Mouse (Mus musculus): ENCODE measurements at regions not wholly inside any gene's neighbourhood (a gene's known extent, or its start where the extent isn't known, plus 50 kb on each side); places are given as distances from the start of the nearest gene placed in this dataset.

GRCm38 (mm10) chr16:50519610-50520009, 71.3 kb downstream of the Ccdc54 start:
- no peak for TF ChIP-seq CTCF (IDR thresholded peaks at IDR 0.05; ENCODE audit: low read depth)
- no peaks in the 10 kb centered on the region for H3K4me1 ChIP-seq (ENCODE audit: insufficient read depth)
- no peak for ATAC-seq (ENCODE audit: insufficient read depth)
- H3K9me3 ChIP-seq (ENCODE audit: low read depth, low read length): no peaks in the 10 kb centered on the region
- no peak overlapping the region for H3K27ac ChIP-seq (ENCODE audit: low read depth)
- no peaks in the 10 kb centered on the region for H3K27me3 ChIP-seq (ENCODE audit: insufficient read depth, low read length)
- no peak overlapping the region for H3K9ac ChIP-seq
- no peak overlapping the region for H3K4me3 ChIP-seq (ENCODE audit: low read depth, low read length)
- H3K4me2 ChIP-seq: peak overlapping the region; percentile 15; the same call in 1 of the 2 replicates
- no peaks in the 10 kb centered on the region for H3K36me3 ChIP-seq (ENCODE audit: insufficient read depth)
- no peak for DNase-seq
- WGBS: 34% methylated on average over 10 of the region's 10 CpGs

- 52% methylated on average over 11 of the region's 11 CpGs for WGBS
Observed at GRCm38 (mm10) chr16:50516579-50516978, 74.4 kb downstream of the Ccdc54 start.

GRCm38 (mm10) chr16:50515039-50515438, 75.9 kb downstream of the Ccdc54 start:
- no peak overlapping the region for H3K4me3 ChIP-seq (ENCODE audit: low read depth, low read length)
- DNase-seq: no peak
- no peak for TF ChIP-seq CTCF (IDR thresholded peaks at IDR 0.05; ENCODE audit: low read depth)
- no peak overlapping the region for H3K4me2 ChIP-seq
- 88% methylated on average over 8 of the region's 8 CpGs for WGBS
- no peak overlapping the region for H3K27ac ChIP-seq (ENCODE audit: low read depth)
- H3K27me3 ChIP-seq (ENCODE audit: insufficient read depth, low read length): no peaks in the 10 kb centered on the region
- H3K4me1 ChIP-seq (ENCODE audit: insufficient read depth): no peaks in the 10 kb centered on the region
- H3K36me3 ChIP-seq (ENCODE audit: insufficient read depth): no peaks in the 10 kb centered on the region
- H3K9ac ChIP-seq: no peak overlapping the region
- no peaks in the 10 kb centered on the region for H3K9me3 ChIP-seq (ENCODE audit: low read depth, low read length)
- ATAC-seq (ENCODE audit: insufficient read depth): no peak

More at GRCm38 (mm10) chr16:50516579-50516978, 74.4 kb downstream of the Ccdc54 start:
- DNase-seq: no peak
- H3K36me3 ChIP-seq (ENCODE audit: insufficient read depth): no peaks in the 10 kb centered on the region
- H3K9me3 ChIP-seq (ENCODE audit: low read depth, low read length): no peaks in the 10 kb centered on the region
- no peaks in the 10 kb centered on the region for H3K4me1 ChIP-seq (ENCODE audit: insufficient read depth)
- H3K9ac ChIP-seq: no peak overlapping the region
- H3K27ac ChIP-seq (ENCODE audit: low read depth): no peak overlapping the region
- no peaks in the 10 kb centered on the region for H3K27me3 ChIP-seq (ENCODE audit: insufficient read depth, low read length)
- no peak overlapping the region for H3K4me3 ChIP-seq (ENCODE audit: low read depth, low read length)
- TF ChIP-seq CTCF (IDR thresholded peaks at IDR 0.05; ENCODE audit: low read depth): no peak
- no peak for ATAC-seq (ENCODE audit: insufficient read depth)
- no peak overlapping the region for H3K4me2 ChIP-seq

GRCm38 (mm10) chr16:50512080-50512479, 78.9 kb downstream of the Ccdc54 start:
- Histone ChIP-seq H3K9me3 (ENCODE audit: low read depth, low read length) (no peaks in the 10 kb centered on the region), H3K4me2 (no peak overlapping the region), H3K27ac (ENCODE audit: low read depth) (no peak overlapping the region), H3K36me3 (ENCODE audit: insufficient read depth) (no peaks in the 10 kb centered on the region), H3K27me3 (ENCODE audit: insufficient read depth, low read length) (no peaks in the 10 kb centered on the region), H3K4me1 (ENCODE audit: insufficient read depth) (no peaks in the 10 kb centered on the region), H3K9ac (no peak overlapping the region), H3K4me3 (ENCODE audit: low read depth, low read length) (no peak overlapping the region)
- no peak for DNase-seq
- no peak for TF ChIP-seq CTCF (IDR thresholded peaks at IDR 0.05; ENCODE audit: low read depth)
- WGBS: 34% methylated on average over 3 of the region's 3 CpGs
- no peak for ATAC-seq (ENCODE audit: insufficient read depth)

GRCm38 (mm10) chr16:50509529-50509895, 77.3 kb upstream of the Bbx start:
- H3K4me3 ChIP-seq (ENCODE audit: low read depth, low read length): no peak overlapping the region
- 55% methylated on average over 4 of the region's 4 CpGs for WGBS
- DNase-seq (no peak), ATAC-seq (ENCODE audit: insufficient read depth) (no peak)
- H3K9ac ChIP-seq: no peak overlapping the region
- no peak overlapping the region for H3K27ac ChIP-seq (ENCODE audit: low read depth)
- H3K36me3 ChIP-seq (ENCODE audit: insufficient read depth): no peaks in the 10 kb centered on the region
- no peak overlapping the region for H3K4me2 ChIP-seq
- TF ChIP-seq CTCF (IDR thresholded peaks at IDR 0.05; ENCODE audit: low read depth): no peak
- H3K9me3 ChIP-seq (ENCODE audit: low read depth, low read length): no peaks in the 10 kb centered on the region
- no peaks in the 10 kb centered on the region for H3K4me1 ChIP-seq (ENCODE audit: insufficient read depth)
- H3K27me3 ChIP-seq (ENCODE audit: insufficient read depth, low read length): no peaks in the 10 kb centered on the region

GRCm38 (mm10) chr16:50508673-50509528, 76.7 kb upstream of the Bbx start:
- H3K4me2 ChIP-seq: no peak overlapping the region
- WGBS: 65% methylated on average over 14 of the region's 14 CpGs
- no peaks in the 10 kb centered on the region for H3K27me3 ChIP-seq (ENCODE audit: insufficient read depth, low read length)
- DNase-seq: no peak
- no peak for ATAC-seq (ENCODE audit: insufficient read depth)
- no peak overlapping the region for H3K9ac ChIP-seq
- no peaks in the 10 kb centered on the region for H3K36me3 ChIP-seq (ENCODE audit: insufficient read depth)
- H3K4me3 ChIP-seq (ENCODE audit: low read depth, low read length): no peak overlapping the region
- no peak overlapping the region for H3K27ac ChIP-seq (ENCODE audit: low read depth)
- H3K4me1 ChIP-seq (ENCODE audit: insufficient read depth): no peaks in the 10 kb centered on the region
- no peaks in the 10 kb centered on the region for H3K9me3 ChIP-seq (ENCODE audit: low read depth, low read length)
- TF ChIP-seq CTCF (IDR thresholded peaks at IDR 0.05; ENCODE audit: low read depth): no peak

GRCm38 (mm10) chr16:50504619-50505018, 72.4 kb upstream of the Bbx start:
- Histone ChIP-seq H3K4me1 (ENCODE audit: insufficient read depth) (no peaks in the 10 kb centered on the region), H3K27me3 (ENCODE audit: insufficient read depth, low read length) (no peaks in the 10 kb centered on the region), H3K27ac (ENCODE audit: low read depth) (no peak overlapping the region), H3K4me3 (ENCODE audit: low read depth, low read length) (no peak overlapping the region), H3K9me3 (ENCODE audit: low read depth, low read length) (no peaks in the 10 kb centered on the region), H3K9ac (no peak overlapping the region), H3K36me3 (ENCODE audit: insufficient read depth) (no peaks in the 10 kb centered on the region), H3K4me2 (no peak overlapping the region)
- 56% methylated on average over 3 of the region's 3 CpGs for WGBS
- TF ChIP-seq CTCF (IDR thresholded peaks at IDR 0.05; ENCODE audit: low read depth): no peak
- DNase-seq (no peak), ATAC-seq (ENCODE audit: insufficient read depth) (no peak)

All from lung, embryonic 14.5 days (tissue).